Mouse (Mus musculus): ENCODE measurements at regions not wholly inside any gene's neighbourhood (a gene's known extent, or its start where the extent isn't known, plus 50 kb on each side); places are given as distances from the start of the nearest gene placed in this dataset.
A peak's percentile ranks its signal among the peaks of the same experiment; 100 is the strongest.
"Not testable (repeated sequence)": the region's sequence is repeated elsewhere in the genome, so short reads cannot be mapped to it uniquely, and the experiment has no call there.

DNA sequence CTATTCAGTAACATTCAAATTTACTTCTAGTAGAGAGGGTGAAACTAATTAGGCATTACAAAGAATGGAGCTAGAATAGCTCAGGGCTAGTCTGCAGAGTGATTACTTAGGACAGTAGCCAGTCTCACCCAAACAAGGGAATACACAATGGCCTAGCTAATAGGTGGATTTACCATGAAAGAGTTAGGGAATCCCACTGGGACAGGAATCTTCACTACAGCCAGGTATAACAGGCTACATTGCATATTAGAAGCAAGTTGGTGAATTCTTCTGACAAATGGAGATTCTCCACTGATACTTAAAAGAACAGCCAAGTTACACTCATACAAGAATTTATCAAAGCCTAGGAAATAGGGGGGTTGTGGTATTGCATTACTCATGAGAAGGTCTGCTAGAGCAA is 670.2 kb upstream of the Chrm3 start:
- DNase-seq (ENCODE audit: low spot score in 2 of 2): not testable (repeated sequence)

DNA sequence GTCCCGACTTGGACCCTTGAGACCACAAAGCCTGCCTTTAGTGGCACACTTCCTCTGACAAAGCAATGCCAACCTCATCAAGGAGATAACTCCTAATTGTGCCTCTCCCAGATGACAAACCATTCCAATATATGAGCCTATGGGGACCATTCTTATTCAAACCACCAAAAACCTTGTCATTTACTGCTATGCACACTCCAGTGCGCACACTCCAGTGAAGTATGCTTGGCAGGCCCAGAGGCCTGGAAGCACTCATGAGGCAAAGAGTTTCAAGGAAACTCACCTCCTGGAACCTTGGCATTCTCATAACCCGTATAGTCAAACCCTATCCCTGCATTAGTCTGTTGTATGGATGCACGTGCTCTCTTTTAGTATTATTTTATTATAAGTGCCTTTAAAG is 669.7 kb upstream of the Chrm3 start:
- no peak for DNase-seq (ENCODE audit: low spot score in 2 of 2)

DNA sequence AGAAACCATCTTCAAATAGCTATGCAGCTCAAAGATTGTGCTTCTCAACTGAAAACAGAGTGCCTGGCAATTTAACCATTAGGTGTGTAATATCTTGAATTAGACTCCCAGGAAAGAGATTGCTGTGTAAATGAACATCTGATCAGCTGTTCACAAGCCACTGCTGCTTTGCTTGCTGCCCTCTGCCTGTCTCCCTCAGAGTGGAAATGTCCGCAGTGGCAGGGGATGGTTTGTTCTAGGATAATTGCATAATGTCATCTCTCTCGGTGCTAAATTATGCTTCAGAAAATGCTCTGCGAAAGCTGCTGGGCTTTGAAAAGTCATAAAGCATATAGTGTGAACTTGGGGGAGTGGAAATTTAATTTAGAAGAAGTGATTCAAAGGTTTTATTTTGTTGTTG is 665.3 kb upstream of the Chrm3 start:
- peak in 1 of 2 experiments; percentile 12 for DNase-seq (ENCODE audit: low spot score in 2 of 2)

DNA sequence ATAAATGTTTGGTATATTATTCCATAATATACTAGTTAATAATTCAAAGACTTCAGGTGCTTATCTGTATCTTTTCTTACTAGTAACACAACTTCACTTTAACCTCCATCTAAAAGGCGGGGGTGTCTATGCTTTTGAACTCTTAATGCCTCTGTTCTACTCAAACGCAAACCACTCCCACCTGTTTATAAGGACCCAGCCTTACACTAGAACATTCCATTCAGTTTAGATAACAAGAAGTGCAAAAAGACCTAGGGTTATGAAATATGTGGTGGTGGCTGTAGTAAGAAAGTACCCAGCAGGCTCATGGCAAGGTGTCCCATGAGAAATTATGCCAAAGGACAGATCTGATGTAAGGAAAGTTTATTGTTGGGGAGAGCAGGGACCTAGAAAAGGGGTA is 663.8 kb upstream of the Chrm3 start:
- no peak for DNase-seq (ENCODE audit: low spot score in 2 of 2)

DNA sequence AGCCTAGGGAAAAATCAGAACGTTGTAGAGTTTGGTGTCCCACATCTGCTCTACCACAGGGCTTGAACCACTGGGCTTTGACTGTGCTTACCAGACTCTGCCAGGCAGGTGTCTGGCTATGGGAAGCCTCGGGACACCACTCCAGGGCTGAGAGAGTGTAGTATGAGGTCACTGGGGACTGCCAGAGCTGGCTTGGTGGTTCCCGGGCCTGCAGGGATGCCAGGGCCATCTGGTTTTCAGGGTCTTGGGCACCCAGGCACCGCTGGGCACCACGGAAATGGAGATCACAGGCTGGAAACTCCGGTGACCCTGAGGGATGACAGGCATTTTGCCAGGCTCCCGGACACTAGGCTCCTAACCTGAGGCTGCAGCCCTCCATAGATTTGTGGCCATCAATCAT is 656.9 kb upstream of the Chrm3 start:
- no peak for DNase-seq (ENCODE audit: low spot score in 2 of 2)

DNA sequence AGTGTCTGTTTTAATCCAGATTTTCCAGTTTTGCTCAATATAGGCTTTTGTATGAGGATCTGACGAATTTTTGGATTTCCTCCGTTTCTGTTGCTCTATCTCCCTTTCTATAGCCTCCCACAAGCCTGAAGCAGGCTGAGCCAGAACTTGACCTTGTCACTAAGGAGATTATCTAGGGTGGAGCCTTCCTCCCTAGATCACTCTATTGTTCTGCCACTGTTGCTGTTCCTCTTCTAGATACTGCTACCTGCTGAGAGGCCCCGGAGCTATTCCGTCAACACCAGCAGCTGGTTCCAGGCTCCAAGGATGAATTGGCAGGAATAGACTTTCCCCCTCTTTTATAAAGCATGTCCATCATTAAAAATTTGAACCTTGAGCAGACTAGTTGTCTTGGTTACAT is 644.7 kb upstream of the Chrm3 start:
- no peak for DNase-seq (ENCODE audit: low spot score in 2 of 2)

DNA sequence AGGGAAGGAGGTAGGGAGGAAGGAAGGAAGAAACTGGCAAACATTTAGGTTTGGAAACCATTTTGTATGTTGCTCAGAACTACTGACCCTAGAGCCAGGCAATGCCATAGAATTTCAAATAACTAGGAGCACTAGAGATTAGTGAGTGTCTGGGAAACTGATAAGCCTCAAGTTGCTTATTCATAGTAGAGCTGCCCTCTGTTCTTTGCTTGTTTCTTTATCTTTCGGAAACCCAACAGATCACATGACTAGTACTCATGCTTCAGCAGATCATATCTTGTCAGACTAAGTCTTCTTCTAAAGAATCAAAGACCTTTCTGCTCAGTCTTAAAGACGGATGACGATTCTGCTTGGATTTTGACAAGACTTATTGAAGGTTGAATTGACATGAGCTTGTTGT is 630.5 kb upstream of the Chrm3 start:
- DNase-seq (ENCODE audit: low spot score in 2 of 2): no peak

DNA sequence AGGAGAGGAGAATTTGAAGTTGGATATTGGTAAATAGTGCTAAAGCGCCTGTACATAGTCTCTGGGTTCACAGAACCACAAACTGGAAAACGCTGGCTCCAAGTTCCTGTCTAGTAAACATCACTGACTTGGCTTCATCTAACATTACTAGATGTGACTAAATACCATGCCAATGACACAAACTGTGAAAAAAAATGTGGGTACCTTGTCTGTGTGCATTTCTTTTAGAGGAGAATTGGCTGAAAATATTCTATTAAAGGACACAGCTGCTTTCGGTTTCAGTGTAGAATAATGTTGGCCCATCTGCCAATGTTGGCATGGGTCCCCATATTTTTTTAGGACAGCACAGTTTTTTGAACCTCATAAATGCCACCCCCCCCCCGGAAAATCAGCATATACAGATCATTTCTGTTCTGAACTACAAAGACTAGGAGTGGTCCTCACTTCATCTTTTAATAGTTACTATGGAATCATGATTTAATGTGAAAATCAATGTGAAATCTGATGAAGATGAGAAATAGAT is 629.9 kb upstream of the Chrm3 start:
- DNase-seq (ENCODE audit: low spot score in 2 of 2): no peak

DNA sequence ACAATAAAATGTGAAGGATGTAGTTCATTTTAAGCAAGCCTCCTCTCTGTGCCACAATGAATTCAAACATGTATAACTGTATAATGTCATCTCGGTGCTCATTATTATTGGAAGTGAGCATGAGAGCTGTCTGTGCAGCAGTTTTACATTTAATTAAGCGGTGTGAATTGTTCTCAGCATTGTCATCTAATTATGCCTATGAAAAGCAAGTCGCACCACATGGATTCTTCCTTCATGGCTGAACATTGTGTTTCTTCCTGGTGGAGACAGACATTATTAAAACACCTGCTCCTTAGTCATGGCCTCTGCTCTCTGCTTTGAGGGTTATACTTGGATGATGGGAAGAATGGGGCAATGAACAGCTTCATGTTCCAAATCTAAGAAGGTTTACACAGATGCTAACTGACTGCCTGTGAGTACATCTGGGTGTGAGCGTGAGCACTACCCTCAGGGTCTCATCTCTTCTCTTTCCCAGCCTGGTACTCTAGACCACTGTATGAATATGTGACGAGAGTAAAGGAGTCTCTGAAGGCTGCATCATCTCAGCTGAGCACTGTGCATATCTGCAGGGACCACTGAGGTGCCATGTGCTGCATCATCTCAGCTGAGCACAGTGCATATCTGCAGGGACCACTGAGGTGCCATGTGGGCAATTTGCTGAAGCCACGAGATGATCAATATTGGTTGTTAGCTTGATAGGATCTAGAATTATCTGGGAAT is 628.6 kb upstream of the Chrm3 start:
- no peak for DNase-seq (ENCODE audit: low spot score in 2 of 2)

DNA sequence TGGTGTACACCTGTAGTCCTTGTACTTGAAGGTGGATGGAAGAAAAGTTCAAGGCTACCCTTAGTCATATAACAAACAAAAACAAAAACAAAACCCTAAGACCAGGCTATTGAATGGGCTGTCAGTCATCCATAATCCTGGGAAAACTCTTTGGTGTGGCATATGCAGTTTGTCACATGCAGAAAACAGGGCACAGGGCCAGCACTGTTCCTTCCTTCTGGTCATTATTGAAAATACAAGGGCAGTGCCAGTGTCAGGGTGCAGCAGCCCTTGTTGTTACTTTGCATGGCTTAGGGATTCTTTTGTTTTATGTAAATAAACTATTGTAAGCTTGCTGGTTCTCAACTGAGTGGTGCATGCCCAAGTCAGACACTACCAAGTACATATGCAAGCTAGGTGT is 623.1 kb upstream of the Chrm3 start:
- DNase-seq (ENCODE audit: low spot score in 2 of 2): no peak

DNA sequence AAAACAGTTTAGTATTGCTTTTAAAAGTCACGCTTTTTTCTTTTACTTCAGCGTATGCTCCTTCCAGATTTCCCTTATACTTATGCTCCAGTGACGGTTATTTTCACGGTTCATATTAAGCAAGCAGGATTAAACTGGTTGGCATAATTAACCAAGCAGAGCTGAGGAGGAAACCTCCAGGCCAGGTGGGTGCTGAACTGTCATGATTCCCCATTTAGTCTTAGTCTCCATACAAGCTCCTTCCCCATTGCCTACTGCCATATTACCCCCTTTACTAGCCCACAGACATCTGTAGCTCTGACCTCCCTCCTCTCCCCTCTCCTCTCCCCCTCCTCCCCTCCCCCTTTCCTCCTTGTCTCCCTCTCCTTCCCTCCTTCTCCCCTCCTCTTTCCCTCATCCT is 621.9 kb upstream of the Chrm3 start:
- DNase-seq (ENCODE audit: low spot score in 2 of 2): no peak

DNA sequence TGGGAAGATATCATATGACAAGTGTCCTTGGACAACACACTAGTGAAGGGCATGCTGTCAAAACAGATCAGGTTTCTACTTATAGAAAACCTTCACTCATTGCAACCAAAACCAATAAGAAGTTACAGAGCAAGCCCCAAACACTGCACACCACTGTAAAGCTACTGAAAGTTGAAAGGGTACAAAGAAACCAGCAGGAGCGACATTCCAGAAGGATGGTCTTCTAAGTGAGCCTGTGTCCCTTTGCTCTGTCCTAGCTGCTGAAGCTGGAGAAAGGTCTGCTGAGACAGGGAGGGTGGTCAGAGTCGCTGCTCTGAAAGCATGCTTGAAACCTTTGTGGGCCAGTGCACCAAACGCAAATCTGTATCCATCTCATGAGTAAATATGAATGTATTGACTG is 611.3 kb upstream of the Chrm3 start:
- no peak for DNase-seq (ENCODE audit: low spot score in 2 of 2)

DNA sequence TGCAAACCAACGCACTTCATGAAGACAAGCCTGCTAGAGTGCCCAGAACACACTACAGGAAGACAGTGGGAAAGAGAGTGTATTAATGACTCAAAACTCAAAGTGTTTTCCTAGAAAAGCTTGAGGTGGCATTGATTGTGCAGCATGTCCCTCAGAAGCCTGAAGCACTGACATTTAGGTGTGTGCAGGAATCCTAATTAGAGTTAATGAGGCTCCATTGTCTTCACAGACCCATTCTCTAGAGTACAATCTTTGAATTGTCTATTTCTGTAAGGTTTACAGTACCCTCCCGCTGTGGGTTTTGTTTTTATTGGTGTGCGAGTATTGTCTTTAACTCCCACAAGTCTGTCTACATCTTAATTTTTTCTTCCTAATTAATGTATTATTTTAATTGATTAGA is 610.1 kb upstream of the Chrm3 start:
- DNase-seq (ENCODE audit: low spot score in 2 of 2): no peak

DNA sequence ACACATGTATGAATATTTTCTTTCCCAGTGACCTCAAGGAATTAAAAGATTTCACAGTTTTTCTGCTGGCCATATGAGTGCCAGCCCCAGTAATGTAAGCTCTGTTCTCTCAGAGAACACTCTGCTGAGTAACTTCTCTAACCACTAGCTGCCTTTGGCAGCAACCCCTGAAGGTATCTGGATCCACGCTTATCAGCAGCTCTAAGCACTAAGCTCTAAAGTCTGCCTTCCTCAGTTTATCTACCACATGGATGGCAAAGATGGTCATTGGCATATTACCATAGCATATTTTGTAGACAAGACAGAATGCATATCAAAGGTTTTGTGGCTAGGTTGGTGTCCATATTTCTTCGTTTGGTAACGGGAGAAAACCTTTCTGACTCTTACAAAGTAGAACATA is 592.3 kb upstream of the Chrm3 start:
- no peak for DNase-seq (ENCODE audit: low spot score in 2 of 2)

DNA sequence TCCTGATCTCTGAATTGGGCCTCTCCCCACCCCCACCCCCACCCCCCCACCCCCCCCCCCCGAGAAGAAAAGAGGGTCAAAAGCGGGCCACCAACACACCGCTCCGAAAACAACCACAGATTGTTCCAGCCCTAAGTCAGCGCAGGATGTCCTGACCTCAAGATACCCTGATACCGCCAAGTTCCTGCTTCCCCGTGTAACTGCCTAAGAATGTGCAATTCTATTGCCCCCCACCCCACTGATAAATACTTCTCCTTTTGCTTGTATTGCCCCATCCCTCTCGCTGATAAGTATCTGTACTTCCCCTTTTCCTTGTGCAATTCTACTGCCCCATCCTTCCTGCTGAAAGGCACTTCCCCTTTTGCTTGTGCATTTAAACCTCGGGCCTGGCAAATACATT is 590.0 kb upstream of the Chrm3 start:
- DNase-seq (ENCODE audit: low spot score in 2 of 2): not testable (repeated sequence)

DNA sequence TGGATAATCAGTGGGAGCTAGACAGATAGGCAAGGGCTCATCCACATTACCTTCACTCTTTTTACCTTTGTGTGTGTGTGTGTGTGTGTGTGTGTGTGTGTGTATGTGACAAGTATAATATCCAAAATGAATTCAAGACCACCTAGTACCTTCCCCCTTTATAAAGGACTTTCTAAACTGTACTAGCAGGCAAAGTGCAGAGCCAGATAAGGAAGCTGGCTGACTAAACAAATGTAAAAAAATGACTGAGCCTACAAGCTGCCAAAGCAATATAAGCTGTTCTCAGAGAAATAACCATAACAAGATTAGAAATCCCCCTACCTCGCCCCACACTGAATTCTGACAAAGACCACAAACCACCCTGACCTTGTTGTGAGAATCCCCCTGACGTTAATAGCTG is 586.8 kb upstream of the Chrm3 start:
- DNase-seq (ENCODE audit: low spot score in 2 of 2): no peak

DNA sequence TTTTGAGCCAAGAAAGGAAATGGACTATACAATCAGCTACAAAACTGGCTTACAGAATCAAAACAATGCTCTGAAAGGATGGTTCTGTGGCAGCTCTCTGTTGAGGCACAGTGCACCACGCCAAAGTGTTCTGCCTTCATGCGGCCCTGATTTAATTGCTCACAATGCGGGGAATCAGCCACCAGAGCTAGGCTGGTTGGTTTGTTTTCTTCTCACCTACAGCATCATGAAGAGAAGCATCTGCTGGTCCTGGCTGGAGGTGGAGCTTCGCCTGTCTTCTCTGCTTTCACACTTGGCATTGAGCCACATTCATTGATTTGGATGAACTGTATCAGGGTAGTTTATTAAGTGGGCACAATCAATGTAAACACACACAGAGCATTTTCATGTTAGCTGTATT is 583.2 kb upstream of the Chrm3 start:
- no peak for DNase-seq (ENCODE audit: low spot score in 2 of 2)

DNA sequence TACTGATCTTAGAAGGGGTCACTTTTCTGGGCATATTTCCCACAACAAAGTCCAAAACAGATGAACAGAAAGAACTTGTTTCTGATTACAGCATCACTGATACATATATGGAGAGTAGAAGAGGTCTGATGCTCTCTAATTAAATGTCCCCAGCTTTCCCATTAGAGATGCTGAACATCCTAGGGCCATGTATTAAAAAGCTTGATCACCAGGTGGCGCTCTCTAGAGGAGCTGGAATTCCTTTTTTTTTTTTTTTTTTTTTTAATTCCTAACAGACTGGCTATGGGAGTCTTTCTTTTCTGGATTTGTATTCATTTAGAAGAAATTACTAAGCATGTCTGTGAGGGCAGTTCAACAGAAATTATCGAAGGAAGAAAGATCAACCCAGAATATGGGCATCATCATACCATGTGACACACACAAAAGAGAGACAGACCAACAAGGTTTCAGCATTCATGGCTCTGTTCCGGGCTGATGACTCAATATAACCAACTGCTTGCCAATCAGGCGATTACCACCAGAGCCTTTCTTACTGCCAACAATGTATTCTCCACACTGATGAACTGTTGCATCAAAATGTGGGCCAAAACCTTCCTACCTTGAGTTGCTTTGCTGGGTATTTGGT is 581.5 kb upstream of the Chrm3 start:
- peak; percentile 29 to 65 for DNase-seq (ENCODE audit: low spot score in 2 of 2)

DNA sequence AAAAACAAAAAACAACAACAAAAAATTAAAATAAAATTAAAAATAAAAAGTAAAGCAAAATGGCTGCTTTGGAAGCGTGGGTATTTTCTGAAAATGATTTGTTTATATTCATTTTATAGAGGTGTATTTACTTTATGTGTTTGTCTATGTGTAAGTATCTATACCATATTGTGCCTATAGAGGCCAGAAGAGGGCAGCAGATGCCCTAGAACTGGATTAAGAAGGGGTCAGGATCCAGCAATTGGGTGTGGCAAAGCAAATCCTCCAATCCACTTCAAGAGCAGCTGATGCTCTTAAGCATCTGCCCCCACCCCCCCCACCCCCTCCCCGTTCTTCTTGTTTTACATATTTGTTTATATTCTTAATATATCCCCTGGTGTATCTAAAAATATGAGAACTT is 577.6 kb upstream of the Chrm3 start:
- DNase-seq (ENCODE audit: low spot score in 2 of 2): no peak

DNA sequence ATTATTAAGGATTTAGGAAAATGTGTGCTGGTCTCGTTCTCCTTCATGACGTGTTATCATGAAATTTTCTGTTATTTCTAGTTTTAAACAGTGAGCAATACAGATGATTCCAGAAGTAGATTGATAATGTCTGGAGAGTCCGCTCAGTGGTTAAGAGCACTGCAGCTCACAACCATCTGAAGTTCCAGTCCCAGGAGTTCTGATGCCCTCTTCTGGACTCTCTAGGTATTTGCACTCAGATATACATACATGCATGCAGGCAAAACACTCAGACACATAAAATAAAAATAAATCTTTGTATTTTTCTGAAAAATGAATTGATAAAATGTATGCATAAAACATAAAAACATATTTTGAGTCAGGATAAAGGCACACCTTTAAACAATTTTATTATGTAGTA is 570.1 kb upstream of the Chrm3 start:
- no peak for DNase-seq (ENCODE audit: low spot score in 2 of 2)

DNA sequence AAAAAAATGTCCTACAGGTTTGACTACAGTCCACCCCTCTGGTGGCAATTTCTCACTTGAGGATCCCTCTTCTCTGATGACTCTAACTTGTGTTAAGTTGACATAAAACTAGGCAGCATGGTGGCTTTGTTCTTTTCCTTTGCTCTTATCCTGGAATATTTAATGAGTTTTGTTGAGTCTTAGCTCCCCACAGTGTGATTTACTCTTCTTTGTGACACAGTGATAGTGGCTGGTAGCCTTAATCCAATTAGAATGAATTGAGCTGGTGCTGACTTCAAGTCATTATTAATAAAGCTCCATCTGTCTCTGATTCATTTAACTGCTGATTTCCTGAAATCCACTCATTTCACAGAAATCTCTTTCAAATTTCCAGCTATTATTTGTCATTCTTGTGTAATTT is 553.7 kb upstream of the Chrm3 start:
- DNase-seq (ENCODE audit: low spot score in 2 of 2): no peak

DNA sequence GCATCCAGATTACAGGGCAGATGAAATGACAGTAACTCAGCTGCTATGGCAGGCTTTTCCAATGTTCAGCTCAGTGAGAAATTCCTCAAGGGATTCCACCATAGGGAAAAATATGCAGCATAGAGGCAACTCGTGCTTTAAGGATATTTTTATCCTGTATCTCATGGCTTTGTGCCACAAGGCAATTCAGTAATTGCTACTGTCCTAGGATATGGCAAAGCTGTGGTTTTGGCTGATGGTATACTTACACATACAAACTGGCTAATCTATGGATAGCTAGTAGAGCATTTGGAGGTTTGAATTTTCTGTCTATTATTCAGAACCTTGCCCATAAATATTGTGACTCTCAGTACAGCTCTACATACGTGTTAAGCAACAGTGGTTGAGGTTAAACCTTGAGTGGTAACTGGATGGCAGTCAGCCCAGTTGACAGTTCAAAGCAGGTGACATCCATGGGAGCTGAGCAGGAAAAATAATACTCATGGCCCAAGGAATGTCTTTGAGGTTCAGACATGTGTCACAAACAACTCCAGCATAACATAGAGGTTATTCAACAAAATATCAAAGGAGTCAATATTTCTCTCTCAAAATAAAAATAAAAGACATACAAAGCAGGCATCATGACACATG is 548.6 kb upstream of the Chrm3 start:
- DNase-seq (ENCODE audit: low spot score in 2 of 2): no peak

DNA sequence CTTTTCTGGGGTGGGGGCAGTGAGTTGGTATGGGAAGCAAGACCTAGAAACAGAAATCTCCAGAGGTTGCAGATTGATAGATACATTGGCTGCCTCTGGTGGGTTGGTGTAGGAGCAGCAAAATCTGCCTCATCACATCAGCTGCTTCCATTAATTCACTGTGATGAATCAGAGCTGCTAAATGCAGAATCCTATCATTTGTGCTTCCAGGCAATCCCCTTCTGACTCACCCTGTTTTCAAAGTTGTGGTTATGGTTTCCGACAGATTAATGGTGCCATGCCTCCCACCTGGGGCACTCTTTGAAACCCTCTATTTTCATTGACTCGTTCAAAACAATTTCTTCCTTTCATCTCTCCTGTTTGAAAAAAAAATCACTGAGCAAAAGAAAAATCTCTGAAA is 507.2 kb upstream of the Chrm3 start:
- peak in 1 of 2 experiments; percentile 6 for DNase-seq (ENCODE audit: low spot score in 2 of 2)
